Mouse (Mus musculus) cerebellum, adult 9-10 months (tissue): ENCODE results near the gene Cables2.

Experiments used
- DNase-seq: peaks from one replicate; pipeline ENCODE4 v3.0.0; 2022

The Cables2 gene

DNA sequence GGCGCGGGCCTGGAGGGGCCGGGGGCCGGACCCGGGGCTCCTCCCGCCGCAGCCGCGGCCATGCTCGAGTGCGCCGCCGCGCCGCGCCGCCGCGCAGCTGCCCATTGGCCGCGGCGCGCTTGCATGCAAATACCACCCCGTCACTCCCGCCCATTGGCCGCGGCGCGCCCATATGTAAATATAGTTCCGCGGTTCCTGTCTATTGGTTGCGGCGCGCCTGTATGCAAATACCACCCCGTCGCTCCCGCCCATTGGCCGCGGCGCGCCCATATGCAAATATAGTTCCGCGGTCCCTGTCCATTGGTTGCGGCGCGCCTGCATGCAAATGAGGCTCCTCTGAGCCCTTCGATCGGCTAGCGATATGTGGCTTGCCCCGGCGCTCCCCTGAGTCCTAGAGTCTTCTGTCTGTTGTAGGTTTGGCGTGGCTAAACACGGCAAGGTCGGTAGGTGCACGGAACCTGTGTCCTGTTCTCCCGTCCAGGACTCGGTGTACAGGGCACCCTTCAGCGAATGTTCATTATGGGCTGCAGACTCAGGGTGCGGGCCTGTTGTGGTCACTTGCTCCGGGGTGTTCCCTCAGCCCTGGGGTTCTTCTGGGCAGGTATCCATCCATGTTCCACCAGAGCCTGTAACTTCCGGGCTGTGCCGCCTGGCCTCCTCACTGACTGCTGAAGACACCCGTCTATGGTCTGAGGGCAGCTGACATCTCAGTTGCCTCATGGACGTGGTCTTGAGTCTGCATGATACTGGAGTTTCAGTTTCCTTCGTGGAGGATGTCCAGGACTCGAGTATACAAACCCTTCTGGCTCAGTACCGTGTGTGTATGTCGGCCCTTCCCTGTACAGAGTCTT lies at the start of gene Cables2:
Gene Cables2, minus strand, starts transcription at position 103 of the 851 bp plus-strand sequence.
- peak; percentile 94 for DNase-seq

DNA sequence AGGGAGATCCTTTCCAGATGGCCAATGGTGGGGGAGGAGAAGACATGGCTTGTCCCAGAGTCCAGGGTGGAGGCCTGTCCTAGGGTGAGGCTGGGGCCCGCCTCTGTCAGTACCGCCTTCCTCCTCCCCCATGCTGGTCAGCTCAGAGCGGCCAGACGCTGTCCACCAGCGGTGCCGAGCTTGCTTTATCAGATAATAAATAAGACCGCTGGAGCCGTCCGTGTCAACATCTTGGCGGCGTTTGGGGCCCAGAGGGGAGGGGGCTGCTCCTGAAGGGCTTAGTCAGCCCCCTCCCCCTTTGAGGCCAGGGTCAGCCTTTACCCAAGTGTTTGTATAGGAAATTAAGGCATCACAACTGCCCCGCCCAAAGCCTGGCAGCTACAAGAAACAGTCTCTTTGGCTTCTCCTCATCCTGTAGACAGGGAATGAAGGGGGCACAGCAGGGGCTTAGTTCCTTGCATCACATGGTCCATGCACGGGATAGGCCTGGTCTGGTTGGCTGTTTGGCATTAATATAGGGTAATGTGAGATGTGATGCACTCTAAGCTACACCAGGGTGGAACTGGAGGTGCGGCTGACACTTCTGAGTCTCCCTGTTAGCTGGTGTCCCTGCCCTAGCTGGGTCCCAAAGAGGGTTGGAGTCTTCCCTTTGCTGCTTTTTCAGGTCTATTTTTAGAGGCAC lies 49.5 kb upstream of the Cables2 start:
- no peak for DNase-seq

DNA sequence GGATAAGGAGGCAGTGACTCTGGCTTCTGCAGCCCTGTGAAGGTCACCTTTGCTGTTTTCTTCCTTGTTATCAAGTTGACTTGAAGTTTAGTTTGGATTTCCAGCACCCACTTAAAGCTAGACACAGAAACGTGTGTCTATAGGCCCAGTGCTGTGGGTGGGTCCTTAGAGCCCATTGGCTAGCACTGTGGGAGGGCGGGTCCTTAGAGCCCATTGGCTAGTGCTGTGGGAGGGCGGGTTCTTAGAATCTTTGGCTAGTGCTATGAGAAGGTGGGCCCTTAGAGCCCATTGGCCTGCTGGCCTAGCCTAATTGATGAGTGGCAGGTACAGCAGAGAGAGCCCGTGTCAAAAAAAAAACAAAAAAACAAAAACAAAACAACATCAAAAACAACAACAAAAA lies 46.9 kb upstream of the Cables2 start:
- DNase-seq: no peak

DNA sequence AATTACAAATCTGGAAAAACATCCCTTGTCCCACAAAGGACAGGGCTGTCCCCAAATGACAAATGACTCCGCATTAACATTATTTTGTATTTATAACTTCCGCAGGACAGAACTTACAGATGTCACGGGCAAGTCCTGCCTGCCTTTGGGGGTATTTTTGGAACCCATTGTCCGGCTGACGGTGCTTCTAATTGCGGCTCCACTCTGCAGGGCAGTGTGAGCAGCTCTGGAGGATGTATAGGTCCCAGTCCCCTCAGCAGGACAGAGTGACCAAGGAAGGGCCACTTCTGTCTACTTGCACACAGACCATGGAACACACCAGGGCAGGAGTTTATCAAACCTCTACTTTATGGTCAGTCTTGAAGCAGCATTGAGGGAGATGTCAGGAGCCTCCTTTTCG lies 44.3 kb upstream of the Cables2 start:
- DNase-seq: no peak

GRCm38 (mm10) chr2:180314292-180314691 lies 41.0 kb upstream of the Cables2 start:
- DNase-seq: no peak

- DNase-seq: no peak
Measured at GRCm38 (mm10) chr2:180311147-180311546, 37.9 kb upstream of the Cables2 start.

- no peak for DNase-seq
Measured at GRCm38 (mm10) chr2:180307680-180308079, 34.4 kb upstream of the Cables2 start.

GRCm38 (mm10) chr2:180306423-180307168 lies 33.3 kb upstream of the Cables2 start:
- peak; percentile 7 for DNase-seq

DNA sequence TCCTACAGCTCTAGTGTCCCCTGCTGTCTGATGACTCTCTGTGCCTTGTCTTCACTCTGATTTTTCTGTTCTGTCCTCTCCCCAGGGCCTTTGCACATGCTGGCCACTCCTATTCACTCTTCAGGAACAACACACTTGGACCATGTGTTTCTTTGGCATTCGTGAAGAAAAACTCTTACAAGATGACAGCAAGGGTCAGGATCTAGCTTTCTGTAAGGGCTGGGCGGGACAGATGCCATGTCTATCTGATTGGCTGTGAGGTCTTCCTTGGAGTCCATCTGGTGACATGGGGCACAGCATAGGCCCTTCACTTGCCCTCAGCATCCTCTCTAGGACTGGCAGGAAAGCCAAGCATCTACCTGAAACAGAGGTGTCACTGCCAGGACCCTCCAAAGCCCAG lies 32.7 kb upstream of the Cables2 start:
- DNase-seq: no peak

DNA sequence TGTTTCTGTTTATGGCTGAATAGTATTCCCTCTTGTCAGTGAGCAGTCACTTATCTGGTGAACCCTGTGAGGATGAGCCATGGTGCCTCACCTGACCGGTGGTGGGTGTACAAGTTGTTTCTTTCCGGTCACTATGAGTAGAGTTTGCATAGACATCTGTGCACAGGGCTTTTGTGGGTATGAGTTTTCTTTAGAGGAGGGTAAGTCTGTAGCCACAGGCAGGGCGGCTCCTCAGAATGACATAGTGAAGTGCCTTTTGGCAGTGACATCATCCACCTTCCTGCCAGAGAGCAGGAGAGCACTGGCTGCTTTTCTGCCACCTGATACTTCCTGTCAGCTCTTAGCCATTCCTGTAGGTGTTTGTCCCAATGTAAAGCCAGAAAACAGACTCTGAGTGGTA lies 32.2 kb upstream of the Cables2 start:
- DNase-seq: no peak

DNA sequence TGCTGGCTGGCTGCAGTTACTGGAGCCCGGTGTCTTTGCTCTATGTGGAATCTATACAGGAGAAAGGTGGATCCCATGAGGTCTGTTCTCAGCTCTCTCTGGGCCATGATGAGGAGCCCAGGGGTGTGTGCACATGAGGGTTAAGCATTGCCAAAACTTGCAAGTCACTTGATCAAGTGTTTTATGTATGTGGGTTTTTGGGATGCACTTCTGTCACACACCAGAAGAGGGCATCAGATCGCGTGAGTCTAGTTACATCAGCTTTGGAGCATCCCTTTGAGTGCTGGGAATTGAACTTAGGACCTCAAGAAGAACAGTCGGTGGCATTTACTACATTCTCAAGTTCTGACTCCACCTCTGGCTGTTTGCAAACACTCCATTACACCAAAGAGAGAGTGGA lies 31.3 kb upstream of the Cables2 start:
- no peak for DNase-seq

- no peak for DNase-seq
Measured at GRCm38 (mm10) chr2:180303468-180303867, 30.2 kb upstream of the Cables2 start.

GRCm38 (mm10) chr2:180302201-180302600 lies 28.9 kb upstream of the Cables2 start:
- no peak for DNase-seq

DNA sequence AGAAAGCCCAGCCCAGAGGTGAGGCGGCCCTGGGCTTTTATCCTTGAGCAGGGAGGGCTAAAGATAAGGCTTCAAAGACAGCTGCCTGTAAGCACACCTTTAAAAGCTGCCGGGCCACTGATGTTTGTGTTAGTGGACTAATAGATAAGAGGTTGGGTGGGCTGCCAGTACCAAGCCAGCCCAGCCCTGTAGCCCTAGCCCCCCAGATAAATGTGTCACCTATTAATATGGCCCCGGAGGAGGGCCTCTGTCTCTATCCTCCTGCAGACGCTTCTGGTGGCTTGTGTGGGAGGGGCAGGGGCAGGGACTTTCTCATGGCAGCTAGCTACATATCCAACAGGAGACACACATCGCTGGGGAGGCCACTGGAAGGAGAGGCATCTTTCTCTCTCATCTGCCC lies 27.5 kb upstream of the Cables2 start:
- no peak for DNase-seq

- no peak for DNase-seq
Measured at GRCm38 (mm10) chr2:180300252-180300651, 27.0 kb upstream of the Cables2 start.

- DNase-seq: no peak
Measured at GRCm38 (mm10) chr2:180292906-180293305, 19.6 kb upstream of the Cables2 start.

DNA sequence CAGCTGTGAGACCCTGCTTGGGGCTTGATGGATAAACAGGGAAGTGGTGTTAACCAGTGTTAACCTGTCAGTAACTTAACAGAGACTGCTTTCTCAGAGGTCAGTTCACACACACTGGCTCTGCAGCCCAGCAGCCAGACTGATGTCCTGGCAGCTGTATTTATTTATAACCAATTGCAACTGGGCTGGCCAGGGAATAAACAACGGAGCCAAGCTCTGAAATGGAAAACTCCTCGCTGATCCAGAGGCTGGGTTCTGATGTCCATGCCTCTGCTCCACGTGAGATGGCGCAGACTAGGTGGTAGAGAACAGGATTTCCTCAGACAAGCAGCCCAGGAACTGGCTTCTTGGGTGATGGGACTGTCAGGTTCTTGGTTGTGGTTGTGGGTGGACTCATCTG lies 18.7 kb upstream of the Cables2 start:
- DNase-seq: no peak

- no peak for DNase-seq
Measured at GRCm38 (mm10) chr2:180291566-180291965, 18.3 kb upstream of the Cables2 start.

- no peak for DNase-seq
Measured at GRCm38 (mm10) chr2:180290503-180290902, 17.2 kb upstream of the Cables2 start.

- no peak for DNase-seq
Measured at GRCm38 (mm10) chr2:180289440-180290108, 16.3 kb upstream of the Cables2 start, which contains the start of gene Rbbp8nl. Gene Rbbp8nl (minus strand): TSS chr2:180289879.

DNA sequence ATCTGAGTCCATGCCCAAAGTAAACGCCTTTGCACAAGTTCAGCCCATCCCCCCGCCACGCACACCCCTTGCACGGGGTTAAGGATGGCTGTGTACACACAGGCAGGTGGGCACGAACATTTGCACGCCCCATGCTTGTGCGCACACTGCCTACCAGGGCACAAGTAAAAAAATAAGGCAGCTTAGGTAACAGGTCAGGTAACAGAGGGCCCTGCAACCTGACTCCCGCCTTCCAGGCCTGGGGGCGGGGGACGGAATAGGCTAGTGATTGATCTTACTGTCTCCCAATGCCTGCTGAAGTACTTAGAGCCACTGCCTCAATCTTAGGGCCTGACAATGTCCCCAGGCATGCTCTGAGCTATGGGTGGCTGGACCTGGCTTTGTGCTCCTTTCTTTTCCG lies 15.7 kb upstream of the Cables2 start:
- no peak for DNase-seq

DNA sequence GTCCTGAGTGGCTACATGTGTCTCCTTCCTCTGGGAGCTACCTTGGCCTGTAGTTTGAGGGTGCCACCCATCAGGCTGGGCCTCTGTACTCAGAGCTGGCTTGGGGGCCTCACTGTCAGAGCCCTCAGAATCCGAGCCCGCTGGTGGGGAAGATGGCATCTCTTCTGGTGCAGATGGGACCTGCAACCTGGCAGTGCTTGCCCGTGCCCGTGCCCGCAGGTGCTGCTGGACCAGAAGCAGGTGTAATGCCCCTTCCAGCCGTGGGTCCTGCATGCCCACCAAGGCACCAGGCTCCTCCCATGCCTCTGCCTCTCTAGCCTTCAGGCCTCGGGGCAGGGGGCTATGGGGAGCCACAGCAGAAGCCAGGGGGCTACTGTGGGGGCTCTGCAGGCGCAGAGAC lies 6.0 kb upstream of the Cables2 start:
- DNase-seq: no peak

DNA sequence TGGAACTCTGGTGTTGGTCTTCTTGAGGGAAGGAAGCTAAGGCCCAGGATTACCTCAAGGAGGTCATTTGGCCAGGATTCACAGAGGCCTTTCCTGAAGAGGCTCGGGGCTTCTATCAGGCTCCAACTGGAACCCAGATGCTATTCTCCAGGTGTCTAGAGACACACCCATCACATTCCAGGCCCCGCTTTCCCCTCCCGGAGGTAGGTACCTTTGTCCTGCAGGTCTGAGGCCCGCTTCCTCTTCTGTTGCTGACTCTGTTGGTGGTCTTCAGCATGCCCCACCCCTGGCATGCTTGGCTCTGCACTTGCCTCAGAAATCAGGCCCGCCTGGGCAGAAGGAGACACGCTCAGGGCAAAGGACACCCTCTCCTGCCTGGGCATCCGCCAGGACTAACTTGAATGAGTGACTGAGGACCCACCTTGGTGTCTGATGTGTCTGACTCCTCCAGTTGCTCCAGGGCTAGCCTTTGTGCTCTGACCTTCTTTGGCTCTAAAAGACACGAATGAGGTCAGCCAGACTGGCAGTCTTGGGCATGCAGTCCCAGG lies 4.6 kb upstream of the Cables2 start:
- DNase-seq: peak; percentile 6
